Mouse (Mus musculus) stomach, adult 2 months (tissue): ENCODE data around the gene Prpf8. TPM values are rescaled to one million over a fixed set of nuclear protein-coding genes. Genes with fewer than 3 reads are reported as not detected.

Source experiments
- polyA plus RNA-seq: library from polyadenylated mRNA; depleted of rRNA; stranded (reverse); fragments of >200 nt; gene quantifications from 2 replicates; pipeline ENCODE4 v1.2.3, GENCODE M21; 2012; rRNA removed

The Prpf8 gene
- polyA plus RNA-seq, result 13.4 and 21.5 TPM in 2 replicates

GRCm38 (mm10) chr11:75486601-75487285 is at the start of gene Prpf8:
Gene Prpf8, plus strand, starts transcription at chr11:75486816.

GRCm38 (mm10) chr11:75439363-75439762 is 47.3 kb upstream of the Prpf8 start, which contains the start of gene Serpinf2:
Gene Serpinf2, minus strand, starts transcription at chr11:75439591.

GRCm38 (mm10) chr11:75453991-75454930 is 32.4 kb upstream of the Prpf8 start, which contains the start of gene Wdr81:
Gene Wdr81, minus strand, starts transcription at chr11:75454717.

GRCm38 (mm10) chr11:75460844-75461742 is 25.5 kb upstream of the Prpf8 start, which contains the start of gene Tlcd2:
Gene Tlcd2, plus strand, starts transcription at chr11:75461715.

GRCm38 (mm10) chr11:75509741-75510626 is 23.4 kb downstream of the Prpf8 start, which contains the start of gene Rilp:
Gene Rilp, plus strand, starts transcription at chr11:75510094.

GRCm38 (mm10) chr11:75513336-75513735 is 26.7 kb downstream of the Prpf8 start, which contains the start of gene Scarf1:
Gene Scarf1, plus strand, starts transcription at chr11:75513540.

GRCm38 (mm10) chr11:75531469-75532242 is 45.0 kb downstream of the Prpf8 start, which contains the start of gene Slc43a2:
Gene Slc43a2, plus strand, starts transcription at chr11:75531694.

Other genes starting within 250 kb of the Prpf8 start
- gene Rpa1, start 138.5 kb upstream of the Prpf8 start, polyA plus RNA-seq, result 5.4 and 6.1 TPM in 2 replicates
- gene Smyd4, start 138.4 kb upstream of the Prpf8 start, polyA plus RNA-seq, result 1.0 and 1.3 TPM in 2 replicates
- 32.6 and 42.4 TPM in 2 replicates for gene Serpinf1, start 64.1 kb upstream of the Prpf8 start, polyA plus RNA-seq
- gene Serpinf2, start 47.2 kb upstream of the Prpf8 start, polyA plus RNA-seq, result 2.5 and 4.4 TPM in 2 replicates
- gene Wdr81, start 32.1 kb upstream of the Prpf8 start, polyA plus RNA-seq, result 7.4 TPM in 2 replicates
- 8.6 and 11.8 TPM in 2 replicates for gene Tlcd2, start 25.1 kb upstream of the Prpf8 start, polyA plus RNA-seq
- gene Rilp, start 23.3 kb downstream of the Prpf8 start, polyA plus RNA-seq, result 2.4 and 3.9 TPM in 2 replicates
- 4.1 TPM in 2 replicates for gene Scarf1, start 26.7 kb downstream of the Prpf8 start, polyA plus RNA-seq
- 15.1 and 15.2 TPM in 2 replicates for gene Slc43a2, start 44.9 kb downstream of the Prpf8 start, polyA plus RNA-seq
- 38.5 and 62.5 TPM in 2 replicates for gene Pitpna, start 101.3 kb downstream of the Prpf8 start, polyA plus RNA-seq
- 12.9 and 17.5 TPM in 2 replicates for gene Inpp5k, start 144.2 kb downstream of the Prpf8 start, polyA plus RNA-seq
- gene Myo1c, start 163.7 kb downstream of the Prpf8 start, polyA plus RNA-seq, result 32.4 and 32.7 TPM in 2 replicates
- gene Crk, start 192.4 kb downstream of the Prpf8 start, polyA plus RNA-seq, result 67.6 and 102 TPM in 2 replicates
- gene Ywhae, start 246.1 kb downstream of the Prpf8 start, polyA plus RNA-seq, result 20.1 and 28.0 TPM in 2 replicates